Mouse (Mus musculus): Measurements from ENCODE around the gene Pigo.

DNA sequence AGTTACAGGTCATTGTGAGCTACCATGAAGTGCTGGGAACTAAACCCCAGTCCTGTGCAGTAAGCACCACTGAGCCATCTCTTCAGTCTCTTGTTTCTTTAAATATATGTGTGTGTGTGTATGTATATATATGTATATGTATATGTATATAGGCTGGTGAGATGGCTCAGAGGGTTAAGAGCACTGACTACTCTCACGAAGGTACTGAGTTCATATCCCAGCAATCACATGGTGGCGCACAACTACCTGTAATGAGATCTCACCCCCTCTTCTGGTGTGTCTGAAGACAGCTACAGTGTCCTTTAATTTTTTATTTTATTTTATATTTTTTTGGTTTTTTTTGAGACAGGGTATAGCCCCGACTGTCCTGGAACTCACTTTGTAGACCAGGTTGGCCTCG is 39.9 kb upstream of the Pigo start:
- TF ChIP-seq CTCF (IDR thresholded peaks at IDR 0.05; ENCODE audit: extremely low read depth, insufficient read depth, low read length) (no peak), POLR2A (IDR thresholded peaks at IDR 0.05; ENCODE audit: extremely low read depth, insufficient read depth, low read length) (no peak)
